Mouse (Mus musculus): ENCODE measurements around the gene Crlf3. TPM values are rescaled to one million over a fixed set of nuclear protein-coding genes. Genes with fewer than 3 reads are reported as not detected.
"Not testable (repeated sequence)": the region's sequence is repeated elsewhere in the genome, so short reads cannot be mapped to it uniquely, and the experiment has no call there.

Gene Crlf3
- polyA plus RNA-seq, 1 experiment from 2014 or later, result 47.8 TPM

DNA sequence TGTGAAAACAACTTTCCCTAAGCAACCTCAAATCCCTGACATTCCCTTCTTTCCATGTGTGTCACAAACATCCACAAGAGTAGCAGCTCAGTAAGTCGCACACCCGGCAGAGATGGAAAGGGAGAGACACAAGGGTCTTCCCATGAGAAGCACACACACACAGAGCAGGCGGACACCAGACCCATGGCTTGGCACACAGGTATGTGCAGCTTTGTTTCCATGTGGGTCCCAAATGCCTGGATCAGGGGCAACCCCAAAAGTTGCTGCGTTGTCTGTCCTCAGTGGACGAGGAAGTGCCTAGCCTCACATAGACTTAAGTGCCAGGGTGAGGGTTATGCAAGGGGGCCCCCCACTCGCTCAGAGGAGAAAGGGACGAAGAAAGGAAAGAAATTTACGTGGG, 43.3 kb downstream of the Crlf3 start:
- Histone ChIP-seq H3K9me3 (ENCODE audit: low read length) (no peaks in the 10 kb centered on the region), H3K27ac (ENCODE audit: low read depth) (no peak overlapping the region), H3K36me3 (replicated peaks; ENCODE audit: insufficient read depth, low read length) (peaks cover 15% of the 10 kb centered on the region), H3K4me1 (ENCODE audit: insufficient read depth) (no peaks in the 10 kb centered on the region), H3K27me3 (ENCODE audit: insufficient read depth, low read length) (no peaks in the 10 kb centered on the region), H3K9ac (replicated peaks) (no peak overlapping the region), H3K4me2 (ENCODE audit: low read depth, low read length) (no peak overlapping the region), H3K4me3 (ENCODE audit: low read depth, low read length) (no peak overlapping the region)
- ATAC-seq (no peak), DNase-seq (no peak)
- TF ChIP-seq CTCF (IDR thresholded peaks at IDR 0.05; ENCODE audit: low read depth), result no peak
- WGBS (ENCODE audit: insufficient replicate concordance), result 72% methylated on average over 8 of the region's 8 CpGs

DNA sequence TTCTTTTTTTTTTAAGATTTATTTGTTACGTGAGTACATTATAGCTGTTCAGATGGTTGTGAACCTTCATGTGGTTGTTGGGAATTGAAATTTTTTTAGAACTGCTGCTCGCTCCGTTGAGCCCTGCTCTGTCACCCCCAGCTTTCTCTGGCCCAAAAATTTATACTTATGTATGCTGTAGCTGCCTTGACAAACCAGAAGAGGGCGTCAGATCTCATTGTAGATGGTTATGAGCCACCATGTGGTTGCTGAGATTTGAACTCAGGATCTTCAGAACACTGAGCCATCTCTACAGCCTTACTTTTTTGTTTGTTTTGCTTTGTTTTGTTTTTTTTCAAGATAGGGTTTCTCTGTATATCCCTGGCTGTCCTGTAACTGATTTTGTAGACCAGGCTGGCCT, 59.5 kb downstream of the Crlf3 start:
- Histone ChIP-seq H3K36me3 (replicated peaks; ENCODE audit: insufficient read depth, low read length) (peaks cover 75% of the 10 kb centered on the region), H3K9me3 (ENCODE audit: low read length) (no peaks in the 10 kb centered on the region), H3K9ac (replicated peaks) (no peak overlapping the region), H3K4me3 (ENCODE audit: low read depth, low read length) (no peak overlapping the region), H3K4me2 (ENCODE audit: low read depth, low read length) (no peak overlapping the region), H3K4me1 (ENCODE audit: insufficient read depth) (no peaks in the 10 kb centered on the region), H3K27ac (ENCODE audit: low read depth) (no peak overlapping the region), H3K27me3 (ENCODE audit: insufficient read depth, low read length) (no peaks in the 10 kb centered on the region)
- DNase-seq, result no peak
- no peak for ATAC-seq
- TF ChIP-seq EP300 (IDR thresholded peaks at IDR 0.05; ENCODE audit: low read depth) (no peak), CTCF (IDR thresholded peaks at IDR 0.05; ENCODE audit: low read depth) (no peak)
- 87% methylated on average over 4 of the region's 4 CpGs for WGBS (ENCODE audit: insufficient replicate concordance)

DNA sequence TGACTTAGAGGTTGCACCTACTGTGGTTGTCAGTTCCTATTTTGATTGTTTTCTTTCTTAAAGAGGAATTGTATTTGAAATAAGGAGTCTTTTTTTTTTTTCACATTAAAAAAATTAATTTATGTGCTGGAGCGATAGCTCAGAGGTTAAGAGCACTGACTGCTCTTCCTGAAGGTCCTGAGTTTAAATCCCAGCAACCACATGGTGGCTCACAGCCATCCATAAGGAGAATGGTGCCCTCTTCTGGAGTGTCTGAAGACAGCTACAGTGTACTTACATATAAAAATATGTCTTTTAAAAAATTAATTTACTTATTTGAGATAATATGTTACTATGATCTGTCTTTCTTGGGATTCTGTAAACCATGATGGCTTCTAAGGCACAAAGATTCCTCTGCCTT, 61.0 kb downstream of the Crlf3 start:
- 86% methylated on average over 1 of the region's 1 CpGs for WGBS (ENCODE audit: insufficient replicate concordance)
- ATAC-seq (no peak), DNase-seq (no peak)
- TF ChIP-seq CTCF (IDR thresholded peaks at IDR 0.05; ENCODE audit: low read depth) (peak; percentile 25), EP300 (IDR thresholded peaks at IDR 0.05; ENCODE audit: low read depth) (no peak)
- H3K4me1 ChIP-seq (ENCODE audit: insufficient read depth), result no peaks in the 10 kb centered on the region
- no peak overlapping the region for H3K4me3 ChIP-seq (ENCODE audit: low read depth, low read length)
- no peak overlapping the region for H3K27ac ChIP-seq (ENCODE audit: low read depth)
- H3K9ac ChIP-seq (replicated peaks), result no peak overlapping the region
- no peak overlapping the region for H3K4me2 ChIP-seq (ENCODE audit: low read depth, low read length)
- no peaks in the 10 kb centered on the region for H3K9me3 ChIP-seq (ENCODE audit: low read length)
- H3K27me3 ChIP-seq (ENCODE audit: insufficient read depth, low read length), result no peaks in the 10 kb centered on the region
- peaks cover 72% of the 10 kb centered on the region for H3K36me3 ChIP-seq (replicated peaks; ENCODE audit: insufficient read depth, low read length)

DNA sequence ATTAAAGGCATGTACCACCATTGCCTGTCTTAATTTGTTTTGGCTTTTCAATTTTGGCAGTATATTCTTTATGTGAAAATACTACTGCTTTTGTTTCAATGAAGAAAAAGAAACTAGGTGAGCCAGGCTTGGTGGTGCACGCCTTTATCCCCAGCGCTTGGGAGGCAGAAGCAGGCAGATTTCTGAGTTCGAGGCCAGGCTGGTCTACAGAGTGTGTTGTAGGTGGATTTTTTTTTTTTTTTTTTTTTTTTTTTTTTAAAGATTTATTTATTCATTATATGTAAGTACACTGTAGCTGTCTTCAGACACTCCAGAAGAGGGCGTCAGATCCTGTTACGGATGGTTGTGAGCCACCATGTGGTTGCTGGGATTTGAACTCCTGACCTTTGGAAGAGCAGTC, 64.3 kb downstream of the Crlf3 start:
- not testable (repeated sequence) for H3K4me3 ChIP-seq (ENCODE audit: low read depth, low read length); DNase-seq; H3K4me1 ChIP-seq (ENCODE audit: insufficient read depth); H3K9ac ChIP-seq (replicated peaks); H3K4me2 ChIP-seq (ENCODE audit: low read depth, low read length); H3K27me3 ChIP-seq (ENCODE audit: insufficient read depth, low read length); H3K27ac ChIP-seq (ENCODE audit: low read depth); H3K9me3 ChIP-seq (ENCODE audit: low read length); ATAC-seq
- 99% methylated on average over 3 of the region's 5 CpGs for WGBS (ENCODE audit: insufficient replicate concordance)
- peaks cover 63% of the 10 kb centered on the region for H3K36me3 ChIP-seq (replicated peaks; ENCODE audit: insufficient read depth, low read length)

Other genes starting within 250 kb of the Crlf3 start
- gene Utp6, start 118.6 kb downstream of the Crlf3 start, polyA plus RNA-seq (2015; fragmentation: Nextera tagmentation; extraction: Ambion mirVana), result 15.1 and 15.9 TPM in 2 replicates
- gene Suz12, start 87.9 kb downstream of the Crlf3 start, polyA plus RNA-seq (2015; fragmentation: Nextera tagmentation; extraction: Ambion mirVana), result 10.7 and 11.2 TPM in 2 replicates
- 3.7 and 4.9 TPM in 2 replicates for gene Atad5, start 8.4 kb upstream of the Crlf3 start, polyA plus RNA-seq (2015; fragmentation: Nextera tagmentation; extraction: Ambion mirVana)
- 17.1 and 18.0 TPM in 2 replicates for gene Tefm, start 61.2 kb upstream of the Crlf3 start, polyA plus RNA-seq (2015; fragmentation: Nextera tagmentation; extraction: Ambion mirVana)
- 10.8 and 12.1 TPM in 2 replicates for gene Adap2, start 73.1 kb upstream of the Crlf3 start, polyA plus RNA-seq (2015; fragmentation: Nextera tagmentation; extraction: Ambion mirVana)
- gene Rnf135, start 102.9 kb upstream of the Crlf3 start, polyA plus RNA-seq (2015; fragmentation: Nextera tagmentation; extraction: Ambion mirVana), result 6.8 and 7.7 TPM in 2 replicates
- gene Rhot1, start 128.0 kb upstream of the Crlf3 start, polyA plus RNA-seq (2015; fragmentation: Nextera tagmentation; extraction: Ambion mirVana), result 22.7 and 24.6 TPM in 2 replicates
- gene Rhbdl3, start 219.9 kb upstream of the Crlf3 start, polyA plus RNA-seq (2015; fragmentation: Nextera tagmentation; extraction: Ambion mirVana), result 0.05 and 0.12 TPM in 2 replicates

Data from liver, postnatal 0 days (tissue).